Mouse (Mus musculus): ENCODE measurements around the gene Usp46. TPM values are rescaled to one million over a fixed set of nuclear protein-coding genes. Genes with fewer than 3 reads are reported as not detected.
"Not testable (repeated sequence)": the region's sequence is repeated elsewhere in the genome, so short reads cannot be mapped to it uniquely, and the experiment has no call there.

Gene Usp46
- total RNA-seq, 2 experiments from 2014 or later = 109 to 136 TPM

- DNase-seq (ENCODE audit: low spot score in 2 of 2) = not testable (repeated sequence)
These were observed 2.3 kb upstream of the Usp46 start for GRCm38 (mm10) chr5:74070564-74070963.

GRCm38 (mm10) chr5:74068714-74069321 is 587 bp upstream of the Usp46 start:
- peak in 1 of 2 experiments; percentile 48 for DNase-seq (ENCODE audit: low spot score in 2 of 2)

GRCm38 (mm10) chr5:74067346-74067745 is 885 bp downstream of the Usp46 start:
- no peak for DNase-seq (ENCODE audit: low spot score in 2 of 2)

- no peak for DNase-seq (ENCODE audit: low spot score in 2 of 2)
These were observed 1.7 kb downstream of the Usp46 start for GRCm38 (mm10) chr5:74066416-74067115.

GRCm38 (mm10) chr5:74065565-74066275 is 2.5 kb downstream of the Usp46 start:
- no peak for DNase-seq (ENCODE audit: low spot score in 2 of 2)

GRCm38 (mm10) chr5:74064844-74065243 is 3.4 kb downstream of the Usp46 start:
- DNase-seq (ENCODE audit: low spot score in 2 of 2) = no peak

- no peak for DNase-seq (ENCODE audit: low spot score in 2 of 2)
These were observed 4.9 kb downstream of the Usp46 start for GRCm38 (mm10) chr5:74063226-74063747.

GRCm38 (mm10) chr5:74062266-74062665 is 6.0 kb downstream of the Usp46 start:
- no peak for DNase-seq (ENCODE audit: low spot score in 2 of 2)

- no peak for DNase-seq (ENCODE audit: low spot score in 2 of 2)
These were observed 6.7 kb downstream of the Usp46 start for GRCm38 (mm10) chr5:74061408-74062047.

GRCm38 (mm10) chr5:74052171-74052909 is 15.9 kb downstream of the Usp46 start:
- no peak for DNase-seq (ENCODE audit: low spot score in 2 of 2)

GRCm38 (mm10) chr5:74051394-74052170 is 16.6 kb downstream of the Usp46 start:
- DNase-seq (ENCODE audit: low spot score in 2 of 2) = peak; percentile 28 to 35

- no peak for DNase-seq (ENCODE audit: low spot score in 2 of 2)
These were observed 17.3 kb downstream of the Usp46 start for GRCm38 (mm10) chr5:74050903-74051302.

- no peak for DNase-seq (ENCODE audit: low spot score in 2 of 2)
These were observed 19.3 kb downstream of the Usp46 start for GRCm38 (mm10) chr5:74048846-74049495.

- DNase-seq (ENCODE audit: low spot score in 2 of 2) = no peak
These were observed 23.6 kb downstream of the Usp46 start for GRCm38 (mm10) chr5:74044591-74044990.

- DNase-seq (ENCODE audit: low spot score in 2 of 2) = no peak
These were observed 25.4 kb downstream of the Usp46 start for GRCm38 (mm10) chr5:74042796-74043340.

GRCm38 (mm10) chr5:74040541-74040940 is 27.7 kb downstream of the Usp46 start:
- no peak for DNase-seq (ENCODE audit: low spot score in 2 of 2)

GRCm38 (mm10) chr5:74035454-74035853 is 32.8 kb downstream of the Usp46 start:
- no peak for DNase-seq (ENCODE audit: low spot score in 2 of 2)

- no peak for DNase-seq (ENCODE audit: low spot score in 2 of 2)
These were observed 34.1 kb downstream of the Usp46 start for GRCm38 (mm10) chr5:74034177-74034576.

- no peak for DNase-seq (ENCODE audit: low spot score in 2 of 2)
These were observed 38.4 kb downstream of the Usp46 start for GRCm38 (mm10) chr5:74029787-74030186.

All from layer of hippocampus, postnatal 10 days (tissue).